Mouse (Mus musculus) subcutaneous adipose tissue, adult 2 months (tissue): ENCODE measurements around the gene Rab3il1. TPM values are rescaled to one million over a fixed set of nuclear protein-coding genes. Genes with fewer than 3 reads are reported as not detected.

ENCODE experiments used
- polyA plus RNA-seq: library from polyadenylated mRNA; depleted of rRNA; stranded (reverse); fragments of >200 nt; gene quantifications from 2 replicates; pipeline ENCODE4 v1.2.3, GENCODE M21; 2012; ENCODE audit warnings: low replicate concordance; rRNA removed

Rab3il1 gene
- polyA plus RNA-seq: 43.1 and 45.3 TPM in 2 replicates

DNA sequence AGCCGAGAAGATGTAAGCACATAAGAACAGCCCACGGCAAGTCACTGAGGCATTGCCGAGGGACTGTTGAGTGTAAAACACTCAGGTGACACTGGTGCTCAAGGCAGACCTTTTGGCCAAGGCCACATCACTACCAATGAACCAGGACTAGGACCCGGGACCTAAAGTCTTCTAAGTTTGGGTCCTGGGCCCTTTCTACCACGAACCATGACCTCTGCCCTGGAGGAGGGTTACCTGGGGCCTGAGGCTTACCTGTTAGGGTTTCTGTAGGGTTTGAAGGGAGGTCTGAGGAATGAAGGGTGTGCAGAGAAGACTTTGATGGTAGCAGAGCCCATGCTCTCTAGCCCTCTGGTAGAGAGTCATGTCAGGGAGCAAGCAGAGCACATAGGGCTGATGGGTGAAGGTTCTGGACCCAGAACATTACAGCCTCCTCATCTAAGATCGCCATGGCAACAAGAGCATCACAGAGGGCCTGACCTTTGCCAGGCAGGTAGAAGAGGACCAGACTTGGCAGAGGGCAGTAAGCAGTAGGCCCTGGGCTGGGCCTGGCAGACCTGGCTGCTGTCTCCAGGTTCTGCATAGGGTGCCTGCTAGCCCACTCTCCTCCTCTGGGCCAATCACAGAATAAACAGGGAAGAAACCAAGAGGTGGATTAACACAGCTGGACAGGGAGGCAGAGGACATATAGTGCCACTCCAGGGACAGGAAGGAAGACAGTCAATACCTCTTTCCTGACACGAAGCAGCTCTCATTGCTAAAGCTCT is at the start of gene Rab3il1, which contains the start of gene Best1:
Gene Rab3il1 (plus strand): TSS at position 464 of the 764 bp plus-strand sequence.
Gene Best1 (minus strand): TSS at position 428 of the 764 bp plus-strand sequence.

DNA sequence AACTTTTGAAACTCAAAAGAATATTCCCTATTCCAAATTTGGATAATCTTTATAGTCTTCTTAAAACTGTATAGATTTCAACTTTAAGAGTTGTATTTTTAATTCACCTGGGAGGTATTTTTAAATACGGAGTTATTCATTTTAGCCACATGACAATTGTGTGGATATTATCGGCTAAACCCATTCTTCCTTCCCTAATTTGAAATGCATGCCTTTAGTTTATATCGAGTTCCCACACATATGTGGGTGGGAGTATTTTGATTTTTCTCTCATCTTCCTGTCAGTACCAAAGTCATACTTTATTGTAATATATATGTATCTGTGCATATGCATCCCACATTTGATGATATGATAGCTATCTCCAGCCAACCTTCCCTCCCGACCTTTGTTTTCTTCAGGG is 21.2 kb upstream of the Rab3il1 start, which contains the start of gene Fth1:
Gene Fth1 (plus strand): TSS at position 341 of the 400 bp plus-strand sequence.

DNA sequence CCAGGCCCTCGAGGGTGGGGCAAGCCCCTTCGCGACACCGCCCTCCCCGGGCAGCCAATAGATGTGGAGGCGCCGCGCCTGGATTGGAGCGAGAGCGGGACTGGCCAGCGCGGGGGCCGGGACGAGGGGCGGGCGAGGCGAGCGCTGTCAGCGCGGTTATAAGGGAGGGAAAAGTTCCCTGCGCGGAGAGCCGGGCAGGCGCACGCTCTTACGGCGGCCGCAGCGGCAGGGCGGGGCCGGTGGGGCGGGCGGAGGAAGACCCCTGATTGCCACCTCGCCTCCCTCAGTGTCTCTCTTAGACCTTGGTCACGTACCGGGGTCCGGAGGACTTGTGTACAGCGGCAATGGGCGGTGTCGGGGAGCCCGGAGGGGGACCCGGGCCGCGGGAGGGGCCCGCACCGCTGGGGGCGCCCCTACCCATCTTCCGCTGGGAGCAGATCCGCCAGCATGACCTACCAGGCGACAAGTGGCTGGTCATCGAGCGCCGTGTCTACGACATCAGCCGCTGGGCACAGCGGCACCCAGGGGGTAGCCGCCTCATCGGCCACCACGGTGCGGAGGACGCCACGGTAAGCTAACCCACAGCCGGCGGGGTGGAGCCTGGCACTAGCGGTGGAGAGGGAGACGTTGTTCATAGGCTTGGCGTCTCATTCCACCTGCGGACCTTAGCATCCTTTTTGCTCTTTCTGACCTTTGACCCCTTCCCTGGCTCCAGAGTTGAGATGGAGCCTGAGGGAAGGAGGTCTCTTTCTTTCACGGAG is 40.1 kb downstream of the Rab3il1 start, which contains the start of gene Fads3:
Gene Fads3 (plus strand): TSS at position 182 of the 761 bp plus-strand sequence.

Other genes with a start within 250 kb of the Rab3il1 start
- gene Scgb2a2, start 154.1 kb upstream of the Rab3il1 start, polyA plus RNA-seq: not detected in 2 replicates
- gene Incenp, start 102.1 kb upstream of the Rab3il1 start, polyA plus RNA-seq: 5.6 and 19.3 TPM in 2 replicates
- gene Fth1, start 21.1 kb upstream of the Rab3il1 start, polyA plus RNA-seq: 2,651 and 3,085 TPM in 2 replicates
- 1.4 and 2.2 TPM in 2 replicates for gene Best1, start within 50 bp of the Rab3il1 start, polyA plus RNA-seq
- 321 and 1,478 TPM in 2 replicates for gene Fads3, start 39.9 kb downstream of the Rab3il1 start, polyA plus RNA-seq
- 27.4 and 79.0 TPM in 2 replicates for gene Fads2, start 100.1 kb downstream of the Rab3il1 start, polyA plus RNA-seq
- gene Fads1, start 181.2 kb downstream of the Rab3il1 start, polyA plus RNA-seq: 38.6 and 77.2 TPM in 2 replicates
- gene Tmem258, start 202.3 kb downstream of the Rab3il1 start, polyA plus RNA-seq: 93.3 and 125 TPM in 2 replicates
- gene Fen1, start 202.5 kb downstream of the Rab3il1 start, polyA plus RNA-seq: 5.2 and 16.2 TPM in 2 replicates
- gene Myrf, start 239.1 kb downstream of the Rab3il1 start, polyA plus RNA-seq: 6.1 and 19.3 TPM in 2 replicates